Mouse (Mus musculus): ENCODE measurements around the gene Scn11a. TPM values are rescaled to one million over a fixed set of nuclear protein-coding genes. Genes with fewer than 3 reads are reported as not detected.

The Scn11a gene
- polyA plus RNA-seq, 1 experiment from 2014 or later = 0.78 TPM

- Histone ChIP-seq H3K36me3 (replicated peaks) (no peaks in the 10 kb centered on the region), H3K27me3 (ENCODE audit: poor library complexity, severe bottlenecking) (peaks cover 17% of the 10 kb centered on the region), H3K4me3 (no peak overlapping the region), H3K9me3 (peaks cover 4% of the 10 kb centered on the region; the same call in 1 of the 2 replicates), H3K27ac (peak overlapping the region; percentile 79), H3K4me1 (peaks cover 38% of the 10 kb centered on the region)
- WGBS = 49% methylated on average over 9 of the region's 9 CpGs
- no peak for DNase-seq (ENCODE audit: extremely low spot score, low spot score)
Measured at GRCm38 (mm10) chr9:119835581-119836125, 10.4 kb upstream of the Scn11a start.

- 81% methylated on average over 2 of the region's 2 CpGs for WGBS
- Histone ChIP-seq H3K4me3 (no peak overlapping the region), H3K27ac (no peak overlapping the region), H3K4me1 (peaks cover 17% of the 10 kb centered on the region), H3K36me3 (replicated peaks) (no peaks in the 10 kb centered on the region), H3K27me3 (ENCODE audit: poor library complexity, severe bottlenecking) (peaks cover 4% of the 10 kb centered on the region; the same call in 1 of the 2 replicates), H3K9me3 (no peaks in the 10 kb centered on the region)
- DNase-seq (ENCODE audit: extremely low spot score, low spot score) = no peak
Measured at GRCm38 (mm10) chr9:119831001-119831400, 5.7 kb upstream of the Scn11a start.

- no peak for DNase-seq (ENCODE audit: extremely low spot score, low spot score)
- WGBS = 85% methylated on average over 9 of the region's 9 CpGs
Measured at GRCm38 (mm10) chr9:119823722-119824121, 1.5 kb downstream of the Scn11a start.

GRCm38 (mm10) chr9:119813631-119814030 lies 11.6 kb downstream of the Scn11a start:
- peaks cover 5% of the 10 kb centered on the region for H3K9me3 ChIP-seq
- WGBS = 89% methylated on average over 5 of the region's 5 CpGs
- DNase-seq (ENCODE audit: extremely low spot score, low spot score) = no peak

More at GRCm38 (mm10) chr9:119823722-119824121, 1.5 kb downstream of the Scn11a start:
- H3K27me3 ChIP-seq (ENCODE audit: poor library complexity, severe bottlenecking) = no peaks in the 10 kb centered on the region
- no peaks in the 10 kb centered on the region for H3K36me3 ChIP-seq (replicated peaks)
- no peak overlapping the region for H3K27ac ChIP-seq
- no peaks in the 10 kb centered on the region for H3K9me3 ChIP-seq
- H3K4me1 ChIP-seq = no peaks in the 10 kb centered on the region; the same call in 1 of the 2 replicates
- no peak overlapping the region for H3K4me3 ChIP-seq

GRCm38 (mm10) chr9:119806491-119806890 lies 18.8 kb downstream of the Scn11a start:
- Histone ChIP-seq H3K4me3 (no peak overlapping the region), H3K9me3 (no peaks in the 10 kb centered on the region), H3K4me1 (peaks cover 52% of the 10 kb centered on the region), H3K27ac (no peak overlapping the region), H3K27me3 (ENCODE audit: poor library complexity, severe bottlenecking) (no peaks in the 10 kb centered on the region; the same call in 1 of the 2 replicates), H3K36me3 (replicated peaks) (no peaks in the 10 kb centered on the region)
- 78% methylated on average over 2 of the region's 2 CpGs for WGBS
- no peak for DNase-seq (ENCODE audit: extremely low spot score, low spot score)

More at GRCm38 (mm10) chr9:119813631-119814030, 11.6 kb downstream of the Scn11a start:
- Histone ChIP-seq H3K27ac (no peak overlapping the region), H3K36me3 (replicated peaks) (no peaks in the 10 kb centered on the region), H3K4me1 (no peaks in the 10 kb centered on the region), H3K4me3 (no peak overlapping the region), H3K27me3 (ENCODE audit: poor library complexity, severe bottlenecking) (no peaks in the 10 kb centered on the region)

GRCm38 (mm10) chr9:119804501-119804847 lies 20.8 kb downstream of the Scn11a start:
- peaks cover 6% of the 10 kb centered on the region; the same call in 1 of the 2 replicates for H3K27me3 ChIP-seq (ENCODE audit: poor library complexity, severe bottlenecking)
- 89% methylated on average over 11 of the region's 11 CpGs for WGBS
- H3K9me3 ChIP-seq = no peaks in the 10 kb centered on the region
- no peak overlapping the region for H3K4me3 ChIP-seq
- H3K36me3 ChIP-seq (replicated peaks) = no peaks in the 10 kb centered on the region
- H3K27ac ChIP-seq = peak overlapping the region; percentile 90
- DNase-seq (ENCODE audit: extremely low spot score, low spot score) = no peak
- H3K4me1 ChIP-seq = peaks cover 59% of the 10 kb centered on the region

- WGBS = 51% methylated on average over 15 of the region's 15 CpGs
- Histone ChIP-seq H3K4me3 (peak overlapping the region; percentile 35; the same call in 1 of the 2 replicates), H3K27ac (peak overlapping the region; percentile 90), H3K36me3 (replicated peaks) (no peaks in the 10 kb centered on the region), H3K27me3 (ENCODE audit: poor library complexity, severe bottlenecking) (peaks cover 6% of the 10 kb centered on the region; the same call in 1 of the 2 replicates), H3K4me1 (peaks cover 59% of the 10 kb centered on the region), H3K9me3 (no peaks in the 10 kb centered on the region)
- DNase-seq (ENCODE audit: extremely low spot score, low spot score) = peak; percentile 18
Measured at GRCm38 (mm10) chr9:119803845-119804500, 21.3 kb downstream of the Scn11a start.

- Histone ChIP-seq H3K9me3 (no peaks in the 10 kb centered on the region), H3K4me1 (peaks cover 59% of the 10 kb centered on the region), H3K4me3 (peak overlapping the region; percentile 35; the same call in 1 of the 2 replicates), H3K27ac (peak overlapping the region; percentile 90), H3K27me3 (ENCODE audit: poor library complexity, severe bottlenecking) (peaks cover 6% of the 10 kb centered on the region; the same call in 1 of the 2 replicates), H3K36me3 (replicated peaks) (no peaks in the 10 kb centered on the region)
- DNase-seq (ENCODE audit: extremely low spot score, low spot score) = peak; percentile 62
- WGBS = 33% methylated on average over 16 of the region's 16 CpGs
Measured at GRCm38 (mm10) chr9:119803169-119803827, 22.0 kb downstream of the Scn11a start.

- WGBS = 83% methylated on average over 6 of the region's 6 CpGs
- Histone ChIP-seq H3K27me3 (ENCODE audit: poor library complexity, severe bottlenecking) (peaks cover 6% of the 10 kb centered on the region; the same call in 1 of the 2 replicates), H3K4me3 (no peak overlapping the region), H3K9me3 (peaks cover 12% of the 10 kb centered on the region), H3K27ac (peak overlapping the region; percentile 90), H3K36me3 (replicated peaks) (peaks cover 9% of the 10 kb centered on the region), H3K4me1 (peaks cover 57% of the 10 kb centered on the region)
- no peak for DNase-seq (ENCODE audit: extremely low spot score, low spot score)
Measured at GRCm38 (mm10) chr9:119801460-119801859, 23.8 kb downstream of the Scn11a start.

- Histone ChIP-seq H3K4me1 (peaks cover 20% of the 10 kb centered on the region), H3K4me3 (no peak overlapping the region), H3K27ac (peak overlapping the region; percentile 16; the same call in 1 of the 2 replicates), H3K9me3 (peaks cover 12% of the 10 kb centered on the region), H3K27me3 (ENCODE audit: poor library complexity, severe bottlenecking) (0 out of 2 replicates have a peak, but pooled peaks cover 6% of the 10 kb centered on the region), H3K36me3 (replicated peaks) (peaks cover 9% of the 10 kb centered on the region)
- 68% methylated on average over 4 of the region's 4 CpGs for WGBS
- DNase-seq (ENCODE audit: extremely low spot score, low spot score) = no peak
Measured at GRCm38 (mm10) chr9:119796791-119797190, 28.5 kb downstream of the Scn11a start.

- Histone ChIP-seq H3K36me3 (replicated peaks) (peaks cover 9% of the 10 kb centered on the region), H3K9me3 (peaks cover 12% of the 10 kb centered on the region), H3K4me3 (no peak overlapping the region), H3K27ac (no peak overlapping the region), H3K27me3 (ENCODE audit: poor library complexity, severe bottlenecking) (no peaks in the 10 kb centered on the region), H3K4me1 (peaks cover 10% of the 10 kb centered on the region)
- WGBS = 87% methylated on average over 15 of the region's 15 CpGs
- DNase-seq (ENCODE audit: extremely low spot score, low spot score) = no peak
Measured at GRCm38 (mm10) chr9:119795254-119795912, 29.9 kb downstream of the Scn11a start.

GRCm38 (mm10) chr9:119794470-119794869 lies 30.8 kb downstream of the Scn11a start:
- 83% methylated on average over 4 of the region's 4 CpGs for WGBS
- H3K9me3 ChIP-seq = peaks cover 12% of the 10 kb centered on the region
- peaks cover 10% of the 10 kb centered on the region for H3K4me1 ChIP-seq
- H3K4me3 ChIP-seq = no peak overlapping the region
- no peaks in the 10 kb centered on the region for H3K27me3 ChIP-seq (ENCODE audit: poor library complexity, severe bottlenecking)
- no peak overlapping the region for H3K27ac ChIP-seq
- peaks cover 9% of the 10 kb centered on the region for H3K36me3 ChIP-seq (replicated peaks)
- no peak for DNase-seq (ENCODE audit: extremely low spot score, low spot score)

All from forebrain, embryonic 10.5 days (tissue).